Mouse (Mus musculus) liver, adult 10 weeks (tissue): ENCODE measurements around the gene Zfp830. TPM values are rescaled to one million over a fixed set of nuclear protein-coding genes. Genes with fewer than 3 reads are reported as not detected.

ENCODE experiments used
- polyA plus RNA-seq: library from polyadenylated mRNA; stranded (reverse); fragments of 350-450 nt; fragmentation: Illumina TruSeq; extraction: RNeasy Lipid Tissue Mini Kit (QIAGEN cat#74804); gene quantifications from one replicate; pipeline ENCODE4 v1.2.3, GENCODE M21; 2014; ENCODE audit warnings: low read depth, low replicate concordance

The Zfp830 gene
- polyA plus RNA-seq: 7.9 TPM

DNA sequence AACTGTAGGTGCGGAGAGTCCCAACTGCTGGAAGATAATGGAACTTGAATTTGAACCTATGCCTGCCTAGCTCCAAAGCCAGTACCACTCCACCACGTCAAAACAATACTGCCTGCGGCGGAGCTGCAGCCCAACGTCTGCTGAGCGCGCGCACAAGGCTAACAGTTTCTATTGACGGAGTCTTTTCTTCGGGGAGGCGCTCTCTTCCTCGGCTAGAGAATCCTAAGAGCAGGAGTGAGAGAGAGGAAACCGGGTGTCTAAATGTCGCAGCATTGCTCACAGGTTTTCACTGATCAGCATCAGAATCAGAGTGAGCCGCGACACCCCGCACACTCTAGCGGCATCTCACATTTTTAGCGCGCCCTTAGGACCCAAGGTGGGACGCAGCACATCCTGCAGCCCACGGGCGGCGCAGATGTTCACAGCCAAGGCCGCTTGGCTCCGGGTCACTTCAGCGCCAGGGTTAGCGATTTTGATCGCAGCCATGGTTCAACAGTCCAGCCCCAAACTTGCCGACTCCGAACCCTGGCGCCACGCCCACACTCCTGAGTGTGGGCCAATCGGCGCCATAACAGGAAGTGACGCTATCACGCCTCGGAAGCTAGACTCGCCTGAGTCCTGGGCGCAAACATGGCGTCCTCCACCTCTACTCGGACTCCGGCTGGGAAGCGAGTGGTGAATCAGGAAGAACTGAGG is at the start of gene Zfp830, which contains the start of gene Cct6b:
Zfp830 (plus strand) TSS at position 604 of the 696 bp plus-strand sequence.
Cct6b (minus strand) TSS at position 580 of the 696 bp plus-strand sequence.

DNA sequence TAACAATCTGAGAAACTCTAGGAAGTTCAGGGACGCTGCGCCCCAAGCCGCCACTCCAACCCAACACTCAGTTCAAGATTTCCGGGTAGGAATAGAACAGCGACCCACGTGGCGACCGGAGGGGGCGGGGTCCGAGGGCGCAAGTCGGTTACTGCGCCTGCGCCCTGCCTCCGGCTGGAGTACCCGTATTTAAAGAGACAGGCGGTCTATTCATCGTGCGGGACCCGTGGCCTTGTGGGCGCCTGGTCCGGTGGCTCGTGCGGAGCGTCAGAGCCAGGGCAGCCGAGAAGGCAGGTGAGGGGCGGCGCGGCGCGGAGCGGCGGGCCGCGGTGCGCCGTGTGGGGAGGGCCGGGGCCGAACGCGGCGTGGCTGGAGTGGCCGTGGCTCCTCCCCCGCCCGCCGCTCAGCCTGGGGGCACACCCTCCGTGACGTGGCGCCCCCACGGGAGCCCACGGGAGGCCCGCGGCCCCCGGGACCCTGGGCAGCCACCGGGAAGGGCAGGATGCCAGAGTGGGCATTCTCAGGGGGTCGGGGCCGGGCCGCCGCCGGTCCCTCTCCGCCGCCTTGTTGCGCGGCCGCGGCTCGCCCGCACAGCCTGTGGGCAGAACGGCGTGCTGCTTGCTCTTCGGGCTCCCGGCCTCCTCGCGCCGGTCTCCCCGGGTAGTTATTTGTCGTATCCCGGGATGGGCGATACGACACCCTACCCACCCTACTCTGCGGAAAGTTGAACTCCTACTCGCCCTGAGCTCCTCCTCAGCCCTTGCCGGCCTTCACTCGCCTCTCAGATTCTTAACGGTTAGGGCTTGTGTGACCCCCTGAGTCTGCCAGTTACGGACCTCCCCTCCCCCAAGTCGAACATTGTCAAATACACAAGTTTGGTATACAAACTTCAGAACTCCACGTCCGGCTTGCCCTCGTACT is 17.1 kb downstream of the Zfp830 start, which contains the start of gene Lig3:
Lig3 (plus strand) TSS at position 126 of the 921 bp plus-strand sequence.

Other genes starting within 250 kb of the Zfp830 start
- 0.42 TPM for gene Cct6b, start within 50 bp of the Zfp830 start, polyA plus RNA-seq
- gene Lig3, start 16.8 kb downstream of the Zfp830 start, polyA plus RNA-seq: 9.6 TPM
- 18.9 TPM for gene Rffl, start 106.9 kb downstream of the Zfp830 start, polyA plus RNA-seq
- 6.3 TPM for gene Rad51d, start 126.3 kb downstream of the Zfp830 start, polyA plus RNA-seq
- gene Fndc8, start 127.8 kb downstream of the Zfp830 start, polyA plus RNA-seq: not detected
- gene Nle1, start 144.1 kb downstream of the Zfp830 start, polyA plus RNA-seq: 1.4 TPM
- gene Unc45b, start 146.2 kb downstream of the Zfp830 start, polyA plus RNA-seq: 0.37 TPM
- gene Slfn5, start 187.0 kb downstream of the Zfp830 start, polyA plus RNA-seq: 7.8 TPM
- 3.2 TPM for gene Slfn9, start 227.5 kb downstream of the Zfp830 start, polyA plus RNA-seq